Mouse (Mus musculus) small intestine, adult 2 months (tissue): Measurements from ENCODE around the gene Trappc1. TPM values are rescaled to one million over a fixed set of nuclear protein-coding genes. Genes with fewer than 3 reads are reported as not detected.

Source experiments
- H3K27ac ChIP-seq: fragments of 200-500 bp; 2 replicates; pipeline ENCODE4 v1.5.1; 2012; ENCODE audit warnings: low read depth, low read length, control low read depth, inconsistent platforms; ENCODE audit not compliant: insufficient read depth
- H3K27me3 ChIP-seq: fragments of 200-500 bp; 2 replicates; pipeline ENCODE4 v1.6.1; 2012; ENCODE audit warnings: mild to moderate bottlenecking, moderate library complexity, low read length, inconsistent platforms; ENCODE audit not compliant: control insufficient read depth, insufficient read depth
- H3K36me3 ChIP-seq: fragments of 200-500 bp; 2 replicates; pipeline ENCODE4 v1.6.1; 2012; ENCODE audit warnings: mild to moderate bottlenecking, low read length, control low read depth, inconsistent platforms; ENCODE audit not compliant: control insufficient read depth, insufficient read depth
- H3K4me1 ChIP-seq: fragments of 200-500 bp; 2 replicates; pipeline ENCODE4 v1.6.1; 2012; ENCODE audit warnings: low read length, inconsistent platforms, mixed read lengths; ENCODE audit not compliant: control insufficient read depth, insufficient read depth, insufficient read length
- H3K4me3 ChIP-seq: fragments of 200-500 bp; 2 replicates; pipeline ENCODE4 v1.5.1; 2012; ENCODE audit warnings: low read depth, mild to moderate bottlenecking, control low read depth, inconsistent platforms, low read length, moderate library complexity
- CTCF ChIP-seq: fragments of 200-500 bp; IDR thresholded peaks from 2 replicates; pipeline ENCODE4 v1.5.1; 2012; ENCODE audit warnings: low read depth, mild to moderate bottlenecking, control low read depth, inconsistent platforms, low read length, moderate library complexity, mixed read lengths; ENCODE audit not compliant: insufficient replicate concordance, insufficient read length; ENCODE audit errors: extremely low read depth
- POLR2A ChIP-seq: fragments of 200-500 bp; IDR thresholded peaks from 2 replicates; pipeline ENCODE4 v1.6.1; 2012; ENCODE audit warnings: low read depth, mild to moderate bottlenecking, control low read depth, inconsistent platforms, low read length, moderate library complexity
- WGBS: fragments of 180-500 bp; shearing (Covaris S2); methylation state at CpG from one replicate; pipeline ENCODE4 v1.1.7; 2018; 5-methylcytosine and 5-hydroxymethylcytosine counted together
- polyA plus RNA-seq: library from polyadenylated mRNA; depleted of rRNA; stranded (reverse); fragments of >200 nt; gene quantifications from 2 replicates; pipeline ENCODE4 v1.2.3, GENCODE M21; 2012; rRNA removed

Trappc1 gene
- polyA plus RNA-seq, 1 experiment = 31.7 TPM

DNA sequence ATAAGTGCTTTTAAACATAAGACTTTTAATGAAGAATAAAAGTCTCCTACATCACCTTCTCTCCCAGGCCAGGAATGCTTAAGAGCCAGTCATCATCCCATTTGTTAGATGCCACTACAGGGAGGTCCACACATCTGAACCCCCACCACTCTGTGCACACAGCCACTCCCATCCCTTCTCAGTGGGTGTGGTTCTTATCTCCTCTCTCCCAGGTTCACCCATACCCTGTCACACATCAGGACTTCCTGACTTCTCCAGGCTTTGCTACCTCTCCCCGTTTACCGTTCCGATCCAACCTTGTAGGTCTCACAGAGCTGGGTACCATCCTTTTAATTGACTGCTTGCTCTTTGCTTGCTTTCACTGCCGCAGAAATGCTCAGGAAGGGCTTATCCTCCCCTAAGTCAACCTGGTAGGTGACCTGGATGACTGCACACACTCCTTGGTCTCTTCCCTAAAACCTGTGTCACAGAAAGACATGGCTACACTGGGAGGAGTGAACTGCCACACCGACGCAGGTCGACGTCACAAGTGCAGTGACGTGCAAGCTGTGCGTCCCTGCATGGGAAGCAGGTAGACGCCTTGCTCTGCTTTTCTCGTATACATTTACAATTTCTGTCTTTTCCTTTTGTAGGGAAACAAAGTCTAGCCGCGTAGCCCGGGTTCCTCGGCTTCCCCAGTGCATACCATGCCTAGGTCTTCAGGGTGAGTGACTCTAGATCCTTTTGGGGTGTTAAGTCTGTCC, 49.6 kb downstream of the Trappc1 start:
- Histone ChIP-seq H3K27me3 (no peaks in the 10 kb centered on the region), H3K4me1 (peaks cover 16% of the 10 kb centered on the region), H3K4me3 (no peak overlapping the region), H3K27ac (no peak overlapping the region), H3K36me3 (0 out of 2 replicates have a peak, but pooled peaks cover 5% of the 10 kb centered on the region)
- 88% methylated on average over 16 of the region's 16 CpGs for WGBS
- TF ChIP-seq CTCF = no peak
- no peak for TF ChIP-seq POLR2A

Other genes with a start within 250 kb of the Trappc1 start
- gene Vamp2, start 235.5 kb upstream of the Trappc1 start, polyA plus RNA-seq = 33.5 and 84.4 TPM in 2 replicates
- 5.4 and 13.9 TPM in 2 replicates for gene Per1, start 228.8 kb upstream of the Trappc1 start, polyA plus RNA-seq
- gene Hes7, start 203.6 kb upstream of the Trappc1 start, polyA plus RNA-seq = 1.1 and 1.7 TPM in 2 replicates
- 0.29 and 0.38 TPM in 2 replicates for gene 9130213A22Rik, start 201.4 kb upstream of the Trappc1 start, polyA plus RNA-seq
- gene Aloxe3, start 198.1 kb upstream of the Trappc1 start, polyA plus RNA-seq = 0.13 and 1.2 TPM in 2 replicates
- gene Alox12b, start 167.0 kb upstream of the Trappc1 start, polyA plus RNA-seq = not detected in 2 replicates
- 0.15 TPM in 1 of 2 replicates, not detected in the other for gene Alox8, start 126.1 kb upstream of the Trappc1 start, polyA plus RNA-seq
- gene Gucy2e, start 86.9 kb upstream of the Trappc1 start, polyA plus RNA-seq = not detected in 2 replicates
- gene Cntrob, start 205 bp upstream of the Trappc1 start, polyA plus RNA-seq = 2.6 and 5.3 TPM in 2 replicates
- 0.43 and 0.65 TPM in 2 replicates for gene Kcnab3, start 2.3 kb downstream of the Trappc1 start, polyA plus RNA-seq
- gene Rnf227, start 16.5 kb downstream of the Trappc1 start, polyA plus RNA-seq = 0.25 and 0.65 TPM in 2 replicates
- gene Chd3, start 45.4 kb downstream of the Trappc1 start, polyA plus RNA-seq = 86.3 and 240 TPM in 2 replicates
- gene Naa38, start 71.5 kb downstream of the Trappc1 start, polyA plus RNA-seq = 129 and 163 TPM in 2 replicates
- gene Cyb5d1, start 71.7 kb downstream of the Trappc1 start, polyA plus RNA-seq = 4.3 and 5.3 TPM in 2 replicates
- 11.2 and 16.5 TPM in 2 replicates for gene Tmem88, start 74.3 kb downstream of the Trappc1 start, polyA plus RNA-seq
- 13.5 and 35.4 TPM in 2 replicates for gene Kdm6b, start 89.7 kb downstream of the Trappc1 start, polyA plus RNA-seq
- 0.22 and 0.23 TPM in 2 replicates for gene Dnah2, start 225.1 kb downstream of the Trappc1 start, polyA plus RNA-seq
- gene Efnb3, start 236.2 kb downstream of the Trappc1 start, polyA plus RNA-seq = 0.79 and 1.5 TPM in 2 replicates